Mouse (Mus musculus): Measurements from ENCODE around the gene Gm44502.
"Not testable (repeated sequence)": the region's sequence is repeated elsewhere in the genome, so short reads cannot be mapped to it uniquely, and the experiment has no call there.

Gm44502 gene

GRCm38 (mm10) chr15:89453865-89454478 lies 24.5 kb upstream of the Gm44502 start, which contains the start of gene Mapk8ip2:
Gene Mapk8ip2, plus strand, starts transcription at chr15:89453913.
- DNase-seq (ENCODE audit: low spot score in 2 of 2), result peak; percentile 45 to 50

GRCm38 (mm10) chr15:89452906-89453864 lies 23.7 kb upstream of the Gm44502 start:
- DNase-seq (ENCODE audit: low spot score in 2 of 2), result no peak

GRCm38 (mm10) chr15:89442486-89443070 lies 13.1 kb upstream of the Gm44502 start:
- no peak for DNase-seq (ENCODE audit: low spot score in 2 of 2)

- no peak for DNase-seq (ENCODE audit: low spot score in 2 of 2)
These were observed 6.4 kb upstream of the Gm44502 start for GRCm38 (mm10) chr15:89435878-89436277.

GRCm38 (mm10) chr15:89434136-89434535 lies 4.6 kb upstream of the Gm44502 start:
- no peak for DNase-seq (ENCODE audit: low spot score in 2 of 2)

GRCm38 (mm10) chr15:89432946-89433345 lies 3.5 kb upstream of the Gm44502 start:
- no peak for DNase-seq (ENCODE audit: low spot score in 2 of 2)

GRCm38 (mm10) chr15:89431806-89432205 lies 2.3 kb upstream of the Gm44502 start:
- no peak for DNase-seq (ENCODE audit: low spot score in 2 of 2)

- no peak for DNase-seq (ENCODE audit: low spot score in 2 of 2)
These were observed 1.8 kb upstream of the Gm44502 start for GRCm38 (mm10) chr15:89431271-89431670.

GRCm38 (mm10) chr15:89430771-89431170 lies 1.3 kb upstream of the Gm44502 start:
- not testable (repeated sequence) for DNase-seq (ENCODE audit: low spot score in 2 of 2)

GRCm38 (mm10) chr15:89430341-89430740 lies 845 bp upstream of the Gm44502 start:
- DNase-seq (ENCODE audit: low spot score in 2 of 2), result no peak

- DNase-seq (ENCODE audit: low spot score in 2 of 2), result no peak
These were observed 610 bp downstream of the Gm44502 start for GRCm38 (mm10) chr15:89428821-89429351.

GRCm38 (mm10) chr15:89428136-89428790 lies 1.2 kb downstream of the Gm44502 start:
- DNase-seq (ENCODE audit: low spot score in 2 of 2), result no peak

GRCm38 (mm10) chr15:89426716-89427115 lies 2.8 kb downstream of the Gm44502 start:
- DNase-seq (ENCODE audit: low spot score in 2 of 2), result no peak

- DNase-seq (ENCODE audit: low spot score in 2 of 2), result no peak
These were observed 3.8 kb downstream of the Gm44502 start, which contains the start of gene Cpt1b for GRCm38 (mm10) chr15:89425711-89426121. Gene Cpt1b, minus strand, starts transcription at chr15:89425863.

- DNase-seq (ENCODE audit: low spot score in 2 of 2), result no peak
These were observed 4.9 kb downstream of the Gm44502 start for GRCm38 (mm10) chr15:89424621-89425020.

- DNase-seq (ENCODE audit: low spot score in 2 of 2), result no peak
These were observed 7.6 kb downstream of the Gm44502 start for GRCm38 (mm10) chr15:89421938-89422337.

- DNase-seq (ENCODE audit: low spot score in 2 of 2), result no peak
These were observed 14.2 kb downstream of the Gm44502 start for GRCm38 (mm10) chr15:89415282-89415681.

- DNase-seq (ENCODE audit: low spot score in 2 of 2), result no peak
These were observed 19.4 kb downstream of the Gm44502 start, which contains the start of gene Syce3 for GRCm38 (mm10) chr15:89410118-89410517. Gene Syce3, minus strand, starts transcription at chr15:89410503.

- no peak for DNase-seq (ENCODE audit: low spot score in 2 of 2)
These were observed 22.8 kb downstream of the Gm44502 start for GRCm38 (mm10) chr15:89406691-89407090.

- no peak for DNase-seq (ENCODE audit: low spot score in 2 of 2)
These were observed 24.5 kb downstream of the Gm44502 start for GRCm38 (mm10) chr15:89404831-89405623.

- DNase-seq (ENCODE audit: low spot score in 2 of 2), result no peak
These were observed 27.0 kb downstream of the Gm44502 start for GRCm38 (mm10) chr15:89402471-89402870.
